ENCODE assay signal across 19 mouse cellular contexts in genomic region chr9:53045788-53046187, GRCm38 (mm10).
A peak's percentile ranks its signal among the peaks of the same experiment; 100 is the strongest.
DNase-seq lines count a peak whose midpoint lies in the region; ATAC-seq and TF ChIP-seq lines count a peak whose summit lies in the region.
"Had no signal": no experiment of that assay in that cellular context is flagged by ENCODE, and none has a peak within 500 bp of the region (broad histone marks: within the 10 kb centered on the region; RNA-seq: fewer than 3 reads in every experiment).

No protein-coding gene starts in this region.

- no peaks in the 10 kb centered on the region for H3K79me2 ChIP-seq in heart, adult 2 months (replicated peaks; ENCODE audit: control insufficient read depth, insufficient read depth, low read length)

- H3K9ac ChIP-seq in heart, adult 2 months (ENCODE audit: low read depth, low read length), result 0 out of 2 replicates have a peak overlapping the region, but pooled peaks have one; percentile 47
- no peak overlapping the region for H3K9ac ChIP-seq in heart, embryonic 11.5 days (ENCODE audit: low read depth, low read length)
- no peak overlapping the region for H3K9ac ChIP-seq in hindbrain, embryonic 12.5 days
- H3K9ac ChIP-seq: forebrain, embryonic 13.5 days; forebrain, postnatal 0 days; hindbrain, embryonic 14.5 days; intestine, embryonic 15.5 days had no signal

- no peak for TF ChIP-seq EP300 in heart, adult 2 months (IDR thresholded peaks at IDR 0.05; ENCODE audit: insufficient read depth, low read depth, low read length)

- ATAC-seq in frontal cortex, adult (ENCODE audit: low TSS enrichment), result peak; percentile 62; the same call in 1 of the 2 replicates
- no peak for ATAC-seq in heart, embryonic 11.5 days (replicated peaks; ENCODE audit: insufficient number of reproducible peaks, low FRiP score, low TSS enrichment)
- ATAC-seq in hindbrain, embryonic 12.5 days (ENCODE audit: low FRiP score), result no peak
- ATAC-seq: forebrain, embryonic 13.5 days; forebrain, postnatal 0 days; intestine, embryonic 15.5 days had no signal

- TF ChIP-seq CTCF in heart, adult 2 months (IDR thresholded peaks at IDR 0.05), result no peak

- WGBS in heart, adult 2 months, result 58% methylated on average over 6 of the region's 6 CpGs
- WGBS in heart, embryonic 11.5 days (ENCODE audit: insufficient replicate concordance), result 78% methylated on average over 6 of the region's 6 CpGs
- 87% methylated on average over 6 of the region's 6 CpGs for WGBS in hindbrain, embryonic 12.5 days

- intact Hi-C loops in heart, adult 2 months (cut with DNase I), result no loop called here

- no peaks in the 10 kb centered on the region for H3K36me3 ChIP-seq in heart, adult 2 months (ENCODE audit: control insufficient read depth, insufficient read depth, low read length)
- H3K36me3 ChIP-seq in heart, embryonic 11.5 days (ENCODE audit: control insufficient read depth, insufficient read depth, low read length), result no peaks in the 10 kb centered on the region
- no peaks in the 10 kb centered on the region for H3K36me3 ChIP-seq in hindbrain, embryonic 12.5 days
- H3K36me3 ChIP-seq: embryonic facial prominence, embryonic 10.5 days; intestine, embryonic 15.5 days had no signal

- peak overlapping the region; percentile 51 for H3K27ac ChIP-seq in heart, adult 2 months
- H3K27ac ChIP-seq in heart, embryonic 11.5 days (ENCODE audit: low read depth, low read length), result no peak overlapping the region
- H3K27ac ChIP-seq in hindbrain, embryonic 12.5 days, result no peak overlapping the region
- H3K27ac ChIP-seq: embryonic facial prominence, embryonic 10.5 days; forebrain, embryonic 13.5 days; hindbrain, embryonic 14.5 days; intestine, embryonic 15.5 days had no signal

- no peak overlapping the region for H3K4me2 ChIP-seq in heart, embryonic 11.5 days
- H3K4me2 ChIP-seq in hindbrain, embryonic 12.5 days (replicated peaks), result no peak overlapping the region
- H3K4me2 ChIP-seq: forebrain, embryonic 13.5 days; hindbrain, embryonic 14.5 days; intestine, embryonic 15.5 days had no signal

- no peak for TF ChIP-seq POLR2A in heart, adult 2 months (IDR thresholded peaks at IDR 0.05; ENCODE audit: insufficient read depth, low read depth, low read length)

- no peak overlapping the region for H3K4me3 ChIP-seq in heart, adult 2 months
- H3K4me3 ChIP-seq in heart, embryonic 11.5 days (ENCODE audit: low read depth, low read length), result no peak overlapping the region
- H3K4me3 ChIP-seq in hindbrain, embryonic 12.5 days, result no peak overlapping the region
- H3K4me3 ChIP-seq: embryonic facial prominence, embryonic 10.5 days; forebrain, embryonic 13.5 days; intestine, embryonic 15.5 days had no signal

- no peaks in the 10 kb centered on the region for H3K27me3 ChIP-seq in heart, adult 2 months (ENCODE audit: control insufficient read depth, insufficient read depth, low read length)
- no peaks in the 10 kb centered on the region for H3K27me3 ChIP-seq in heart, embryonic 11.5 days (ENCODE audit: control insufficient read depth, insufficient read depth, low read length)
- no peaks in the 10 kb centered on the region for H3K27me3 ChIP-seq in hindbrain, embryonic 12.5 days
- H3K27me3 ChIP-seq: forebrain, embryonic 13.5 days; intestine, embryonic 15.5 days had no signal

- no peaks in the 10 kb centered on the region for H3K9me3 ChIP-seq in heart, embryonic 11.5 days (replicated peaks; ENCODE audit: control insufficient read depth, low read length)
- H3K9me3 ChIP-seq in hindbrain, embryonic 12.5 days (replicated peaks), result no peaks in the 10 kb centered on the region
- H3K9me3 ChIP-seq: embryonic facial prominence, embryonic 10.5 days; forebrain, embryonic 13.5 days; intestine, embryonic 15.5 days had no signal

- DNase-seq in frontal cortex, postnatal 10 days (ENCODE audit: low spot score in 2 of 2), result no peak
- no peak for DNase-seq in heart, adult 2 months
- peak; percentile 13 for DNase-seq in NIH3T3 (ENCODE audit: low read depth)
- DNase-seq in brain, adult 2 months (ENCODE audit: low read depth, low spot score), result peak; percentile 49
- DNase-seq: adrenal gland, postnatal 36 days; cerebellum, adult 11 months; cerebellum, adult 9-11 months; cerebellum, postnatal 36 days; forebrain, postnatal 0 days; gastrocnemius, postnatal 25 days; heart, postnatal 10 days; kidney, adult 18-20 months had no signal

- no peaks in the 10 kb centered on the region for H3K4me1 ChIP-seq in heart, adult 2 months (ENCODE audit: control insufficient read depth, insufficient read depth, low read length)
- no peaks in the 10 kb centered on the region for H3K4me1 ChIP-seq in heart, embryonic 11.5 days (ENCODE audit: control insufficient read depth, insufficient read depth, low read length)
- no peaks in the 10 kb centered on the region for H3K4me1 ChIP-seq in hindbrain, embryonic 12.5 days
- H3K4me1 ChIP-seq: embryonic facial prominence, embryonic 10.5 days; forebrain, embryonic 13.5 days; intestine, embryonic 15.5 days had no signal

Comparison
In these comparisons a context has a peak if more than half of its experiments do, and no peak if none do; other contexts are left out.
1. DNase-seq: peak in NIH3T3 (single experiment) and brain, adult 2 months (single experiment); none in frontal cortex, postnatal 10 days (0 of 2) and heart, adult 2 months (0 of 2).